In genomic region chr6:84407773-84408172, GRCm38 (mm10) we compare ENCODE assay signal across 9 mouse cellular contexts.
DNase-seq lines count a peak whose midpoint lies in the region; ATAC-seq and TF ChIP-seq lines count a peak whose summit lies in the region.
"Had no signal": no experiment of that assay in that cellular context is flagged by ENCODE, and none has a peak within 500 bp of the region (broad histone marks: within the 10 kb centered on the region; RNA-seq: fewer than 3 reads in every experiment).

No protein-coding gene starts in this region.

- no peaks in the 10 kb centered on the region for H3K9me3 ChIP-seq in heart, postnatal 0 days (replicated peaks; ENCODE audit: control insufficient read depth, low read length)
- no peaks in the 10 kb centered on the region for H3K9me3 ChIP-seq in heart, embryonic 11.5 days (replicated peaks; ENCODE audit: control insufficient read depth, low read length)
- no peaks in the 10 kb centered on the region for H3K9me3 ChIP-seq in hindbrain, embryonic 15.5 days
- no peaks in the 10 kb centered on the region for H3K9me3 ChIP-seq in midbrain, embryonic 12.5 days
- no peaks in the 10 kb centered on the region for H3K9me3 ChIP-seq in stomach, postnatal 0 days (ENCODE audit: control insufficient read depth, low read length)

- no peaks in the 10 kb centered on the region for H3K4me1 ChIP-seq in heart, postnatal 0 days (ENCODE audit: control insufficient read depth, insufficient read depth)
- H3K4me1 ChIP-seq in heart, embryonic 11.5 days (ENCODE audit: control insufficient read depth, insufficient read depth, low read length): no peaks in the 10 kb centered on the region
- no peaks in the 10 kb centered on the region for H3K4me1 ChIP-seq in hindbrain, embryonic 15.5 days (replicated peaks)
- no peaks in the 10 kb centered on the region for H3K4me1 ChIP-seq in midbrain, embryonic 12.5 days
- H3K4me1 ChIP-seq in stomach, postnatal 0 days (replicated peaks; ENCODE audit: control insufficient read depth, insufficient read depth): no peaks in the 10 kb centered on the region

- no peak overlapping the region for H3K4me2 ChIP-seq in heart, postnatal 0 days (ENCODE audit: low read depth, low read length)
- H3K4me2 ChIP-seq in heart, embryonic 11.5 days: no peak overlapping the region
- H3K4me2 ChIP-seq in hindbrain, embryonic 15.5 days: no peak overlapping the region
- H3K4me2 ChIP-seq in midbrain, embryonic 12.5 days (replicated peaks): no peak overlapping the region
- H3K4me2 ChIP-seq in stomach, postnatal 0 days (replicated peaks; ENCODE audit: low read depth): no peak overlapping the region

- no peak for TF ChIP-seq EP300 in heart, postnatal 0 days (IDR thresholded peaks at IDR 0.05; ENCODE audit: low read depth)
- TF ChIP-seq EP300 in stomach, postnatal 0 days (optimal IDR thresholded peaks at IDR 0.05): no peak

- no peak overlapping the region for H3K4me3 ChIP-seq in heart, postnatal 0 days (ENCODE audit: low read depth, low read length)
- no peak overlapping the region for H3K4me3 ChIP-seq in heart, embryonic 11.5 days (ENCODE audit: low read depth, low read length)
- H3K4me3 ChIP-seq in hindbrain, embryonic 15.5 days: no peak overlapping the region
- H3K4me3 ChIP-seq in midbrain, embryonic 12.5 days: no peak overlapping the region
- H3K4me3 ChIP-seq in stomach, postnatal 0 days (ENCODE audit: low read depth, low read length): no peak overlapping the region

- no peak; the same call in 1 of the 2 replicates for ATAC-seq in heart, postnatal 0 days (ENCODE audit: insufficient read depth, low read depth)
- no peak for ATAC-seq in heart, embryonic 11.5 days (replicated peaks; ENCODE audit: insufficient number of reproducible peaks, low FRiP score, low TSS enrichment)
- peak; percentile 56; the same call in 1 of the 2 replicates for ATAC-seq in hindbrain, embryonic 15.5 days (ENCODE audit: low FRiP score, low read depth)
- ATAC-seq in midbrain, embryonic 12.5 days (ENCODE audit: low FRiP score, low read depth): peak; percentile 65; the same call in 1 of the 2 replicates
- peak; percentile 32; the same call in 1 of the 2 replicates for ATAC-seq in stomach, postnatal 0 days (ENCODE audit: low FRiP score, low TSS enrichment)

- 7% methylated on average over 6 of the region's 6 CpGs for WGBS in heart, postnatal 0 days
- WGBS in heart, embryonic 11.5 days (ENCODE audit: insufficient replicate concordance): 11% methylated on average over 6 of the region's 6 CpGs
- 12% methylated on average over 6 of the region's 6 CpGs for WGBS in hindbrain, embryonic 15.5 days
- 14% methylated on average over 6 of the region's 6 CpGs for WGBS in midbrain, embryonic 12.5 days
- WGBS in stomach, postnatal 0 days: 6% methylated on average over 6 of the region's 6 CpGs

- no peaks in the 10 kb centered on the region for H3K36me3 ChIP-seq in heart, postnatal 0 days (replicated peaks; ENCODE audit: control insufficient read depth, insufficient read depth, low read length)
- H3K36me3 ChIP-seq in heart, embryonic 11.5 days (ENCODE audit: control insufficient read depth, insufficient read depth, low read length): no peaks in the 10 kb centered on the region
- H3K36me3 ChIP-seq in hindbrain, embryonic 15.5 days: no peaks in the 10 kb centered on the region
- no peaks in the 10 kb centered on the region for H3K36me3 ChIP-seq in midbrain, embryonic 12.5 days
- H3K36me3 ChIP-seq in stomach, postnatal 0 days (ENCODE audit: control insufficient read depth, insufficient read depth, low read length): no peaks in the 10 kb centered on the region

- no peak overlapping the region for H3K27ac ChIP-seq in heart, postnatal 0 days (ENCODE audit: low read depth)
- no peak overlapping the region for H3K27ac ChIP-seq in heart, embryonic 11.5 days (ENCODE audit: low read depth, low read length)
- H3K27ac ChIP-seq in hindbrain, embryonic 15.5 days (replicated peaks): no peak overlapping the region
- H3K27ac ChIP-seq in midbrain, embryonic 12.5 days (replicated peaks): no peak overlapping the region
- H3K27ac ChIP-seq in stomach, postnatal 0 days (replicated peaks): no peak overlapping the region
- H3K27ac ChIP-seq: macrophage had no signal

- peak; percentile 77 for TF ChIP-seq CTCF in heart, postnatal 0 days (IDR thresholded peaks at IDR 0.05; ENCODE audit: low read depth)
- peak; percentile 85 for TF ChIP-seq CTCF in stomach, postnatal 0 days (IDR thresholded peaks at IDR 0.05; ENCODE audit: low read depth)

- H3K27me3 ChIP-seq in heart, postnatal 0 days (ENCODE audit: control insufficient read depth, insufficient read depth, low read length): peaks cover 12% of the 10 kb centered on the region
- H3K27me3 ChIP-seq in heart, embryonic 11.5 days (ENCODE audit: control insufficient read depth, insufficient read depth, low read length): peaks cover 15% of the 10 kb centered on the region
- H3K27me3 ChIP-seq in hindbrain, embryonic 15.5 days: no peaks in the 10 kb centered on the region
- peaks cover 5% of the 10 kb centered on the region; the same call in 1 of the 2 replicates for H3K27me3 ChIP-seq in midbrain, embryonic 12.5 days
- no peaks in the 10 kb centered on the region for H3K27me3 ChIP-seq in stomach, postnatal 0 days (ENCODE audit: control insufficient read depth, insufficient read depth, low read length)

- DNase-seq in heart, postnatal 0 days (ENCODE audit: low spot score): peak; percentile 57
- DNase-seq in adrenal gland, adult 2 months: peak; percentile 44
- peak; percentile 82 for DNase-seq in embryo, embryonic 9.5 days (ENCODE audit: extremely low spot score)
- DNase-seq in left cerebral cortex, adult 11 months (ENCODE audit: low spot score): peak; percentile 31
- DNase-seq in stomach, postnatal 0 days (ENCODE audit: low spot score): peak; percentile 47

- no peak overlapping the region for H3K9ac ChIP-seq in heart, postnatal 0 days (replicated peaks; ENCODE audit: low read depth, low read length)
- no peak overlapping the region for H3K9ac ChIP-seq in heart, embryonic 11.5 days (ENCODE audit: low read depth, low read length)
- H3K9ac ChIP-seq in hindbrain, embryonic 15.5 days: no peak overlapping the region
- H3K9ac ChIP-seq in midbrain, embryonic 12.5 days (replicated peaks): no peak overlapping the region
- H3K9ac ChIP-seq in stomach, postnatal 0 days (ENCODE audit: low read length): no peak overlapping the region

Comparison
In these comparisons a context has a peak if more than half of its experiments do, and no peak if none do; other contexts are left out.
1. ATAC-seq: peak in hindbrain, embryonic 15.5 days (single experiment), midbrain, embryonic 12.5 days (single experiment) and stomach, postnatal 0 days (single experiment); none in heart, postnatal 0 days (single experiment) and heart, embryonic 11.5 days (single experiment).
2. DNase-seq: peak in every context shown above with its lines; median percentile 82 in embryo, embryonic 9.5 days; 57 in heart, postnatal 0 days; 47 in stomach, postnatal 0 days; 44 in adrenal gland, adult 2 months; 31 in left cerebral cortex, adult 11 months.